Mouse (Mus musculus) liver, adult 2 months (tissue): ENCODE measurements at regions not wholly inside any gene's neighbourhood (a gene's known extent, or its start where the extent isn't known, plus 50 kb on each side); places are given as distances from the start of the nearest gene placed in this dataset.
"Not testable (repeated sequence)": the region's sequence is repeated elsewhere in the genome, so short reads cannot be mapped to it uniquely, and the experiment has no call there.

ENCODE experiments used
- CTCF ChIP-seq: fragments of 200-500 bp; IDR thresholded peaks from 2 replicates; pipeline ENCODE4 v1.5.1; 2011; ENCODE audit warnings: low read depth, low read length, control low read depth
- POLR2A ChIP-seq: fragments of 200-500 bp; IDR thresholded peaks from 2 replicates; pipeline ENCODE4 v1.6.1; 2011; ENCODE audit warnings: low read length, control low read depth; ENCODE audit not compliant: insufficient read depth; ENCODE audit errors: extremely low read depth

- not testable (repeated sequence) for TF ChIP-seq CTCF, POLR2A
Observed at GRCm38 (mm10) chr14:53662700-53663355, 591.1 kb downstream of the Dad1 start.
